Mouse (Mus musculus) myocyte (in vitro differentiated cells): ENCODE results near the gene Gm20388.

ENCODE experiments used
- CEBPB ChIP-seq: IDR thresholded peaks from 2 replicates; pipeline ENCODE4 v1.6.1; 2011; ENCODE audit warnings: mild to moderate bottlenecking, moderate library complexity; ENCODE audit not compliant: poor library complexity, insufficient read depth, severe bottlenecking
- MAX ChIP-seq: IDR thresholded peaks from one replicate; pipeline ENCODE4 v1.6.1; 2011; ENCODE audit warnings: low read depth, mild to moderate bottlenecking, control low read depth
- POLR2A ChIP-seq: IDR thresholded peaks from one replicate; pipeline ENCODE4 v1.6.1; 2011; ENCODE audit warnings: low read depth, mild to moderate bottlenecking, control low read depth, moderate library complexity; ENCODE audit not compliant: insufficient read length
- USF1 ChIP-seq: IDR thresholded peaks from one replicate; pipeline ENCODE4 v1.6.1; 2011; ENCODE audit warnings: low read depth, mild to moderate bottlenecking, control low read depth, moderate library complexity

- TF ChIP-seq CEBPB: no peak
- no peak for TF ChIP-seq POLR2A
- no peak for TF ChIP-seq MAX
- no peak for TF ChIP-seq USF1
These were observed 1568.5 kb downstream of the Gm20388 start for GRCm38 (mm10) chr8:121479144-121479543.
